Mouse (Mus musculus) frontal cortex, postnatal 25 days (tissue): Measurements from ENCODE around the gene Cbln3.

Experiments used
- DNase-seq, 2 experiments: peaks; one replicate each; pipeline ENCODE4 v3.0.0; 2022; ENCODE audit warnings: low spot score in 2 of 2

Cbln3 gene

DNA sequence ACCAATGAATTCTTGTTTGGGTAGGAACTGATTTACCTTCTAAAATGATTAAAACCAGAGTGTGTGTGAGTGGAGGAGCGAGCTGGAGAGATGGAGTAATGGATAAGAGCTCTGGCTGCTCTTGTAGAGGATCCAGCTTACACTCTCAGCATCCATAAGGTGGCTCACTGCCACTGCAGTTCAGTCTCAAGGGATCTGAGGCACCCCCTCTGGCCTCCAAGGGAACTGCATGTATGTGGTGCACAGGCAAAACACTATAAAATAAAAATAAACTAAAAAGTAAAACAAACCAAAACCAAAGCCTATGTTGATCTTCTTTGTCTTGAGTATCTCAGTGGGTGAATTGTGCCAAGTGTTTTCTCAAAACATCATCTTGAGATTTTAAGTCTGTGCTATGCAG, 4.6 kb downstream of the Cbln3 start:
- peak; percentile 64 to 68 for DNase-seq

DNA sequence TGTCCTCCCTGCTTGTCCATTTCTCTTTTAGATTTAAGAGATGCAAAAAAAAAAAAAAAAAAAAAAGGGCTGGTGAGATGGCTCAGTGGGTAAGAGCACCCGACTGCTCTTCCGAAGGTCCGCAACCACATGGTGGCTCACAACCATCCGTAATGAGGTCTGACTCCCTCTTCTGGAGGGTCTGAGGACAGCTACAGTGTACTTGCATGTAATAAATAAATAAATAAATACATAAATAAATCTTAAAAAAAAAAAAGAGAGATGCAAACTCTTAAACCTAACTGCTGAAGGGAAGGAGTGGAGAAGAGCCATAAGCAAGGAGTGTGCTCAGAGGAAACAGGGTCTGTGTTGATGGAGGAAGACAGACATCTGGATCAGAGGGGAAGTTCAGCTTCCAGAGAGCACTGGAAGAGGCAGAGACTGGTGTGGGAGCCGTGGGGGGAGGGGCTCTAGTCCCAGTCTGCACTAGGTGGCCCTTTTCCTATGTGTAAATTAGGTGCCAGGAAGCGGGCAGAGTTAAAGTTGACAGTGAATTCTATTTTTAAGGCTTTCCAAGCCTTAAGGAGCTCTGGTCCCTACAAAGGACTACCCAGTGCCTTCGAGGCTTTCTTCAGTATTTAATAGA, 5.8 kb downstream of the Cbln3 start:
- DNase-seq = no peak

DNA sequence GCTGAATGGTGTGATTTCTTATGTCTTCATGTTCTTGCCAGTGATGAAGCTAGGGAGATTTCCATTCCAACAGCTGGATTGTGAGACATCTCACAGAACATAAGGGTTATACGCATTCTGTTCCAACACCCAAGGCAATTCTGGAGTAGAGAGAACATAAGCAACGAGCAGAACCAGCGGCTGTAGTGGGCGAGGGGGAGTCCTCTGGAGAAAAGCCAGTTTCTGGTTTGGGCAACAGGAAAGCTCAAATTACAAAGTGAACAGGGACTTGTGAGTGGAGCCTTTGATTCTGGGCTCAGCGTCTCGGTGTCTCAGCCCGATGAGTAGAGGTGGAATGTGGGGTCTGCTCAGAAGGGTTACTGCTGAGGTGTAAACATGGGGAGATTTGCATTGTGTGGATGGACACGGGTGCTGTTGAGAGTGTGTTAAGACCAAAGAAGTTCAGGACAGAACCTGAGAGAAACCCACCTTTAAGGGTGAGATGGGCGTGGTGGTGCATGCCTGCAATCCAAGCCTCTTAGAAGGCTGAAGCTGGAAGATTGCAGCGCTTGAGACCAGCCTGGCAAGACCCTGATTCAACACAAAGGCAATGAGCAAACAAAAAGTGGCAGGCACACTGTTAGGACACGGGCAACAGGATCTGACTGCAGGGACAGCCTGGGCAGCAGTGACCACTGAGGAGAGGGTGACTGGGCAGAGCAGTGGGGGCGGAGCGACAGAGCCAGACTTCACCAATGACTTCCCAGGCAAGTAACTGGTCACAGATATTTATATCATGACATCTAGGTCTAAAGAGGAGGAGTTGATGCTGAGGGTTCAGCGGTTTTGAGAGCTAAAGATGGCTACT, 6.5 kb downstream of the Cbln3 start:
- DNase-seq = no peak

DNA sequence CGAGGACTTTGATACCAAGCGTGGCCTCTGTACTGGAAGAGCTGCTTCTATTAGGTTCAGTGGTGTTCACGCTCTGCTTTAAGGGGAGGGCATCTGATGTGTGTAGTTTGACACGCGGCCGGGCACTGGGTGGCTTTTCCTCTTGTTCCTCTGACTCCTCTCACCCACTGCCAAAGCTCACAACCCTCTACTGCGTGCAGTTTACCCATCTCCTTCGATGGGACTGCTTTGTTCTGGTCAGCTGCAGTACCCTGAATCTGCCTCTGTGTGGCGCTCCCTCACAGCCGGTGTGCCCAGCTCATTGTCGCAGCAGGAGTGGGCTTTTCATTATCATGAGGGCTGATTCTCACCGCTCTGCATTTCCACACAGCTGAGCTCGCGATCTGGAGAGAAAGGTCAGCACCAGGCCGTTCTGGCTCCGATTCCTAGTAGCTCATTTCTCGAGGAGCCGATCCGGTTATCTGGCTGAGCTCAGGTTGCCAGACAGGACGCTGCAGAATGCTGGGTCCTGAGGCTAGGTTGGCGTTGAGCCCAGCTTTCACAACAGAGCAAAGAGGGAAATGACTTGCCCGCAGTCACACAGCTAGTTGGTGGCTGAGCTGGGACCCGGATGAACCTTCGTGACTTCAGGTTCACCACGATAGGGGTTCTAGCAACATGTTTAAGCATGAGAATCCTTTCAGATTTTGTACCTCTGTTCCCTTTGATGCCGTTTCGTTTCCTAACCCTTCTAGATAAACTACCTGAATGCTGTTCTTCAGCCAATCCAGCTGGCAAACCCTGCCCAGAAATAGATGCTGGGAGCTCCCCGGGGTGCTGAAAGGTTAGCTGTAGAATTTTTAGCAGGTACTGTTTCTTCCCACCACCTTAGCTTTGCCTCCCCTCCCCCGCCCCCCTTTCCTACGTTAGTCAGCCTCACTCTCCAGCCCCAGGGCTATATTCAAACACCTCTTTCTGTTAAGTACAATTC, 10.2 kb downstream of the Cbln3 start:
- DNase-seq = peak; percentile 55 to 69

DNA sequence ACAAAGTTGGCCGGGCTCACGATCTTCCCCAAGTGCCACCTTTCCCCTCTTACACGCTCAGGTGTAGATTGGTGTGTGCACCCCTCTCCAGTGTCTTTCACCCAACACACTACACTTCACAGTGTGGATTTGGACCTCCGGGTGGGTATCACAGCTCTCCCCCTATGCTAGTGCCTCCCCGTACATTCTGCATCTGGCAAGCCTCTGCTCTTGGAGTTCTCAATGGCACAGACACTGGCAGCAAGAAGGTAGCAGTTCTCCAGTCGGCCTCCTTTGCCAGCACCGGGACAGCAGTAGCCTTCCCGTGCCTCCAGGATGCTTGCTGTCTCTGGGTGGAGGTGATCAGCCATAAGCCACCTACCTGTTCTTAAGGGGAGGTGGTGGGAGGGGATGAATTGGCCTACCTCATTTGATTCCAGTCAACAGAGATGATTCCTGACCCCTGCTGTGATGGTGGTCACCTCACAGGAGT, 10.9 kb downstream of the Cbln3 start:
- no peak for DNase-seq

DNA sequence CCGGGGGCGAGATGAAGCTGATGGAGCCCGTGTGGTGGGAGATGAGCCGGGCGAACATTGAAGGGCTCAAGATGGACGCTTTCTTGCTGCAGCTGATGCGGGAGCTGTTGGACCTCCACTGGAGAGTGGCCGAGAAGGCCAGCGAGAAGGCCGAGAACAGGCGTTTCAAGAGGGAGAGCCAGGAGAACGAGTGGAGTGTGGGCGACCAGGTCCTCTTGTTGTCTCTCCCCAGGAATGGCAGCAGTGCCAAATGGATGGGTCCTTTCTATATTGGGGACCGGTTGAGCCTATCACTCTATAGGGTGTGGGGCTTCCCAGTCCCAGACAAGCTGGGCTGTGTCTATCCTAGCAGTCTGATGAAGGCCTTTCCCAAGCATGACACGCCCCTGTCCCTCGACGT, 11.6 kb downstream of the Cbln3 start:
- DNase-seq = no peak

DNA sequence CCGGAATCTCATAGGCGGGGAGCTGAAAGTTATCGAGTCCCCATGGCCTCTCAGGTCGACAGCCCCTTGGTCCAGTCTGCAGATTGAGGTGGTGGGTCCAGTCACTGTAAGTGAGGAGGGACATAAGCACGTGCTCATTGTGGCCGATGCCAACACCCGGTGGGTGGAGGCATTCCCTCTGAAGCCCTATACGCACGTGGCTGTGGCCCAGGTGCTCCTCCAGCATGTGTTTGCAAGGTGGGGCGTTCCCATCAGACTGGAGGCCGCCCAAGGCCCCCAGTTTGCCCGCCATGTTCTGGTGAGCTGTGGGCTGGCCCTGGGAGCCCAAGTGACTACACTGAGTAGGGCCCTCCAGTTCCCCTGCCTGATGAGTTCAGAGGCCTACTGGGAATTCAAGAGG, 12.2 kb downstream of the Cbln3 start:
- DNase-seq = no peak

DNA sequence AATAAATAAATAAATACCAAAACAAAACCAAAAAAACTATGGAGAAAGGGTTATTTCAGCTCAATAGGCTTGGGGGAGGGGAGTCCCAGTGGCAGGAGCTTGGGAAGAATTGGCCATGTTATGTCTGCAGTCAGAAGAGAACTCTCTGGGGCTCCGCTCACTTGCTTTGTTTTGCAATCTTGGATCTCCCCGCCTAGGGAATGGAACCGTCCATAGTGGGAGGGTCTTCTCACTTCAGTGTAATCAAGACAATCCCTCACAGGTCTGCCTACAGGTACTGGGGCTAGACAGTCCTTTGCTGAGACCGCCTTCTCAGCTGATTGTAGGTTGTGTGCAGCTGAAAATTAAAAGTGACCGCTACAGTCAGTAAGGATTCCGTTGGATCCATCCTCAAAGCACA, 14.7 kb downstream of the Cbln3 start:
- DNase-seq = no peak

DNA sequence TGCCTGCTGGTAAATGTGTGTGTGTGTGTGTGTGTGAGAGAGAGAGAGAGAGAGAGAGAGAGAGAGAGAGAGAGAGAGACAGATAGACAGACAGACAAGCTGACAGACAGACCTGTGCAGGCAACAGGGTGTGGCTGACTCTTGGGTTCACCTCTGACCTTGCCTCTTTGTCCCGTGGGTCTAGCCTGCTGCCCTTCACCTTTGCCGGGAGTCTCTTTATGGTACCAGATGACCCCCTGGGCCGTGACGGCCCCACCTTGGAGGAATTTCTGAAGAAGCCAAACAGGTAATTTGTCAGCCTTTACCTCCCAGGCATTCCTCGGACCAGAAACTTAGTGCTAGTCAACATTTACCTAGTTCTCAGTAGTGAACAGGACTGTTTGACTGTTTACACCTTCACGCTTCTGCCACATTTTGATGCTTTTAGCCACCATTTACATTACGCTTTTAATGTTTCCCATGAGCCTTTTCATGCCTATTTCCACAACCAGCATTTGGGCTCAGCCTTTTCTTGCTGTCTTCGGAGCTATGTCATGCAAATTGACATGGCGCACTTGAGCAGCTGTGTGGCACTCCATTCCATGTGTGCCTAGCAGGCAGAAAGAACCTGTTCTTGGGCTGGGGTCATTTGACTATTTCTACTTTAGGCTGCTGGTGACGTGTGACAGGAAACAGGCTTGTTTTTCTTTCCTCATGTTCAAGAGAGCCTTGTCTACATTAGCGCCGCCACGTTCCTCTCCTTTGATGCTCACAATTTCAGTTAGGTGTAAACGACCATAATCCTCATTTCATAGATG, 15.8 kb downstream of the Cbln3 start:
- DNase-seq = no peak

DNA sequence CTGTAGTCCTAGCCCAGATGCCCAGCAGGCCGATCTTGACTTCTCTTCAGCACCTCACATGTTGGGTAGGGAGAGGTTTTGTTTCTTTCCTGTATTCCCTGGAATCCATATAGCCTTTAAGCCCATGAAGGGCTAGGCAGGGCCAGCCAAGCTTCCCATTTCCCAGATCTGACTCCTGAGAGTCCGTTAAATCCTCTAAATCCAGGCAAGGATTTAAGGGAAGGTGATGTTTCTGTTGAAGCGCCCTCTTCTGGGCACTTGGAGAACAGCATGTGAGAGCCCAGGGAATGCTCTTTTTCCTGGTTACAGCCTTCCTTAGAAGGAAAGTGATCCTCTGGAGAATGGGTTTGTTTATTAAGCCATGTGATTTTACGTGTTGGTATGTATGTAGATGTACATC, 17.2 kb downstream of the Cbln3 start:
- peak in 1 of 2 experiments; percentile 48 for DNase-seq

DNA sequence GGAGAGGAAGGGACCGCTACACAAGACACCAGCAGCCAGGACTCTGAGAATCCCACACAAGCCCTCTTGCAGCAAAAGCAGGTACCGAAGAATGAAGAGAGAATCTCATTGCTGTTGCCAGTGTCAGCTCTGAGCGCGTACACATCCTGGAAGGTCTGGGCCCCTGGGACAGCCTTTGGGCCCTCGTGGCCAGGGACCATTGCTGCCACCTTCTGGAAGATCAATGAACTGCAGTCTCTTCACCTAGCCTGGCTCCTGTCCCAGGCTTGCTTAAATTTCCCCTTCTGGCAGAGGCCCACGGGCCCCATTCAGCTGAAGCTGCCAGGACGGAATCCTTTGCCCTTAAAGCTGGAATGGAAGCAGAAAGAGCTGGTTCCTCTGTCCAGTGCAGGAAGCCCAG, 20.4 kb downstream of the Cbln3 start:
- DNase-seq = peak in 1 of 2 experiments; percentile 48

DNA sequence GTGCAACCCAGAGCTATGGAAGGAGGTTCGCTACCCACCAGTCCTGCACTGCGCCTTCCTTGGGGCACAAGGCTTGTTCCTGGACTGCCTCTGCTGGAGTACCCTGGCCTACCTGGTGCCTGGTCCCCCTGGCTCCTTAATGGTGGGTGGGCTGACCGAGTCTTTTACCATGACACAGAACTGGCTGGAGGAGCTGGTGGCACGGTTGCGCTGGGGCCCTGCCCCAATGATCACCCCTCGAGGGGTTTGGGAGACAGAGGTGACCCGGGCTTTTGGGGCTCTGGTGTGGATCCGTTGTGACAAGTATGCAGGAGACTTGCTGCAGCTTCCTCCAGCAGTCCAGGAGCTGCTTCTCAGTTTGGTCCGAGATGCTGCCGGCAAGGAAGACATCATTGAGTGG, 21.2 kb downstream of the Cbln3 start:
- DNase-seq = no peak

DNA sequence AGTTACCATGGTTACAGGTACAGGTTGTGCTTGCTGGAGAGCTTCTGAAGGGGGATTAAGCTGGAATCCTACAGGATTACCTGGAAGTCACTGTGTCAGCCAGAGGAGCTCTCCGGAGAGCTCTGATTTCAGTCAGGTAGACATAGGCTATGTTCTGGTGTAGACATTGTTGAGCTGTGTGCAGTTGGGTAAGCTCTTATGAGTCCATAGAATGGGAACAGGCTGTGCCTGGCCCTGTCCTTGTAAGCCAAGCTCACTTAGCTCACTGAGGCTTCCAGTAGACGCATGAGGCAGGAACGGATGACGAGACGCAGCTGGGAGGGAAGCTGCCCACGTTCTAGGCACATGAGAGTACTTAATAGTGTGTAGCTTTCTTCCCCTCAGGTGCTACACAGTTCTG, 22.0 kb downstream of the Cbln3 start:
- DNase-seq = no peak

DNA sequence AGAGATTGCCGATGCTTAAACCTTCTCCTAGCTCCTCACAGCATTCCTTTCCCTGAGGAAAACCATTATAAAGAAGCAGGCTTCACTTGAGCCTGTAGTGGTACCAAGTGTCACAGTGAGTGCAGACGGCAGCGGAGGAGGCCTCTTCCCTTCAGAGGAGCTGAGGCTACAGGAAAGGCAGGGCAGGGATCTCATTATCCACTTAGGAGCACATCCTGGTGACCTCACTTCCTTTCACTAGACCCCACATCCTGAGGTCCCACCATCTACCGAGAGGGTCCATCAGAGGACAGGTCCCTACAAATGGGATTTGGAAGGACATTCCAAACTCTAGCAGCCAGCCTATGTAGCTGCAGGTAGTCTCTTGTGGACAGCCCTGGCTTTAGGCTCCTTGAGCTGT, 26.6 kb downstream of the Cbln3 start:
- no peak for DNase-seq

DNA sequence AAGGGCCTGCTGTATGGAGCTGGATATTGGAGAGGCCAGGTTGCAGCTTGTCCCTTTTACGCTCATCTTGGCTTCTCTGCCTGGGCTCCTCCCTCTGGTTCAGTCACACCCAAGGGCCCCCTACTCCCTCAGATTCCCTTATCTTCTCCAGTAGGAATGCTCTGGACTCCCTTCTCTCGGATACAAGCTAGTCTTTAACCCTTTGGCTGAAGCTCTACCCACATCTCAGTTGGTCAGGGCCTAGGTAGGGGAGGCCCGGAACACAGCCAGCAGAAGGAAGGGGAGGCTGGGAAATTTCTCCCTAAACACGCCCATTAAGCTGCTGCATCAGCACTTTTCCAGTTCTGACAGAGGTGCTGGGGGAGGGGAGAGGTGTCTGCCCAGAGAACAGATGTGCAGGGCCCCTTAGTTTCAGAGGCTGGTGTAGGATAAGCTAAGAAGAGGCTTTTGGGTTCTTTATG, 29.1 kb downstream of the Cbln3 start:
- no peak for DNase-seq

DNA sequence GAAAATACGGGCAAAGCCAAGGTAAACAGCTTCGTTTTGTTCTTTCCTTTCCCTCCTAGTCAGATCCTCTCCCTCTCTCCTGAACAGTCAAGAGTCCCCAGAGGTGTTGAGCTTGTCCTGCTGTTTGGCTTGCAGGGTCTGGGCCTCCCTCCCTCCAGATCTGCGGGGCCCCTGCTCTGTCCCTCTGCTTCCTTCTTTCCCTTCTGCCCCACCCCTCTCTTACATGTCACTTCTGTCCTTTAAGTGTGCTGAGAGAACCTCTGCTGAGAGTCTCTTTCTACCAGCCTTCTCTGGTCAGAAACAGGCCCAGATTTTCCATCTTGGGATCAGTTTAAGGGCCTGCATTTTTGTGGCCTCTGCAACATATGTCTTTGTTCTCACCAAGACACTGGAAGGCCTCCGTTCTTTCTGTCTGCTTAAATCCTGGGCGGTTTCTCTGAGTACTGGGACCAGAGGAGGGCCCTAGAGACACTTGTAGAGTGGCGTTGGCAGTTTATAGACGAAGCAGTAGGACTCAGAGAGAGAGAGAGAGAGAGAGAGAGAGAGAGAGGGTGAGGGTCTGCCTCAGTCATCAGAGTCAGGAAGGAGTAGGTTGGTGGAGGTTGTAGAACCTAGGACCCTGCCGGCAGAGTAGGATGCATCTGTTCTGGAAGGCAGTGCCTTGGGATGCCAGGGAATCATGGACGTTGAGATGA, 29.6 kb downstream of the Cbln3 start:
- no peak for DNase-seq

DNA sequence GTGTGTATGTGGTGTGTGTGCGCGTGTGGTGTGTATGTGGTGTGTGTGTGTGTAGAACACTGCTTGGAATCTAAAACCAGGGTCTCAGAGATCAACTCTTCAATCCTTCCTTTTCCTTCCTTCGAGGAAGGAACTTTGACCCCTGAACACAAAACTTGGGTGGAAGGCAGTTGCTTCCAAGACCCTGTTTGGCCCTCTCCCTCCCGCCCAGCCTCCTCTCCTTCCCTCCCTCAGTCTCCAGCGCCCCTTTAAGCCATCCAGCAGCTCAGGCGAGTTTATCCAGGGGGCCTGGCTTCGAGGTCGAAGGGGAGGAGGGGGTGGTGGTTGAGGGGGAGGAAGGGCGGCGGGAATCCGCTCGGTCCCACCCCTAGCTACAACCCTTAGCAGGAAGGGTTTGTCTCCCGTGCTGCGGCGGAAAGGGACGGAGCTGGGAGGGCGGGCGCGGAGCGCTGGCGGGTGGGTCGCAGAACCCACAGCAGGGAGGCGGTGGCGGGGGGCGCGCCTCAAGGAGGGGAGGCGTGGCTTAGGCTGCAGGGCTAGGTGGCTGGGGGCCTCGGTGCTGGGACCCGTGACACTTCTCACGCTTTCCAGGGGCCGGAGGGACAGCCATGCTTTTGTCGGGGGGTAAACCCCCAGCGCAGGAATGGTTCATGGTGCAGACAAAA, 30.4 kb downstream of the Cbln3 start, which contains the start of gene Nynrin:
Gene Nynrin (plus strand): TSS at position 390 of the 665 bp plus-strand sequence.
- DNase-seq = no peak

DNA sequence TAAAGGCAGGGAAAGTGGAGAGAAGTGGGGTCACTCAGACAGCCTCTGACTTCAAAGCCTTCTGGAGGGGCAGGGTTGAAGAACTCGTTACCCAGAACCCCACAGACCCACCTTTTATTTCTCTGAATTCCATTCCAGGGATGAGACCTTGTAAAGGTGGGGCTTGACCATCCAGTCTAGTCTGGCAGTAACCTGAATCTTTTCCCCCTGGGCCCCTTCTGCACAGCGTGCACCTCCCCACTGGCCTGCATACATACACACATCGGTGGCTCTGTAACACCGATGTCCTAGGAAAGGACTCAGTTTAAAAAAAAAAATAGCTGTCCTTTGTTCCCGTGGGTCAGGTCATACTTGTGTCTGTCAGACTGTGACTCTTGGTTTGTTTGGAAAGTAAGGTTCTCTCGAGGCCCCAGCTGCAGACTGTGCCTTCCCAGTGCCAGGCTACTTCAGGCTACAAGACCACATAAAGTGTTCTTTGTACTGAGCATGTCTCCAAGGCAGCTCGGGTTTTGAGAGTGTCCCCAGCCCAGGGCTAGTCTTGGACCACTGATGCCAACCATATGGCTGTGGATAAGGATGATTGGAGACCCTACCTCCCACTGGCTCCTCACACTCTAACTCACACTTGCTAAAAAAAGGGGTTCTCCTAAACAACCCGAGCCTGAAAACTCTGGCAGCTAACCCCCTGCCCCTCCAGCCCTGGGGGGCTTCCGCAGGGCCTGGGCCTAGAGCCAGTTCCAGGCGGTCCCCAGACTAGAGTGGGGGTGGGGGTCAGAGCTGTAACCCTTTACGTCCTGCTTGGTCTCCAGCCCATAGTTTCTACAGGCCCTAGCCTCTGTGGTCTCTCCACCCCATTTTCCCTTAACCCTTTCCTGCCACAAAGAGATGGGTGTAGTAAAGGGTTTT, 31.3 kb downstream of the Cbln3 start:
- DNase-seq = no peak

DNA sequence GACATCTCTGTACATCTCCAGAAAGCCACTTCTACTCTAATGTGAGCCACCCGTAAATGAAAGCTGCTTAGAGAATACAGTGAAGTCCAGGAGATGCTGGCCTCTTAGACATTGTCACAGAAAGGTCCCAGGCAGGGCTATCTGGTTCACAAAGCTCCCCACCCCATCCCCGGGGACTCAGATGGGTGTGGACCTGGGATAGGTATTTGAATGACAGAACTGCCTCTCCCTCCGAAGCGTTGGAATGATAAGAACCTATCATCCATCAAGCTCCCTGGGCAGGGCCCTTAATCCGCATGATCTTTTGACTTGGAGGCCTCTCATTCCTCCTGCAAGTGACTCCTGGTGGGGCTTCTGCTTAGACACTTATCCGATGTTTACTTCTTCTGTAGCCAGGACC, 33.3 kb downstream of the Cbln3 start:
- no peak for DNase-seq
